Mouse (Mus musculus): ENCODE results near the gene Cdc14b. TPM values are rescaled to one million over a fixed set of nuclear protein-coding genes. Genes with fewer than 3 reads are reported as not detected.

Cdc14b gene
- polyA plus RNA-seq, 1 experiment, result 0.13 TPM

- TF ChIP-seq FLI1 (IDR thresholded peaks at IDR 0.05; ENCODE audit: low read length) (no peak), GATA1 (IDR thresholded peaks at IDR 0.05; ENCODE audit: borderline replicate concordance, low read length) (no peak)
- Histone ChIP-seq H3K4me1 (peaks cover 22% of the 10 kb centered on the region), H3K4me3 (replicated peaks) (peak overlapping the region; percentile 97), H3K9me3 (0 out of 2 replicates have a peak, but pooled peaks cover 2% of the 10 kb centered on the region), H3K36me3 (replicated peaks; ENCODE audit: low read length) (no peaks in the 10 kb centered on the region), H3K27me3 (replicated peaks) (peaks cover 6% of the 10 kb centered on the region)
These were observed 113.0 kb downstream of the Cdc14b start for GRCm38 (mm10) chr13:64161916-64162611.

- TF ChIP-seq GATA1 (IDR thresholded peaks at IDR 0.05; ENCODE audit: borderline replicate concordance, low read length) (no peak), FLI1 (IDR thresholded peaks at IDR 0.05; ENCODE audit: low read length) (no peak)
- Histone ChIP-seq H3K36me3 (replicated peaks; ENCODE audit: low read length) (no peaks in the 10 kb centered on the region), H3K4me3 (replicated peaks) (peak within 1 kb of the TSS; percentile 97), H3K9me3 (0 out of 2 replicates have a peak, but pooled peaks cover 2% of the 10 kb centered on the region), H3K4me1 (peaks cover 22% of the 10 kb centered on the region), H3K27me3 (replicated peaks) (peaks cover 8% of the 10 kb centered on the region)
These were observed 113.6 kb downstream of the Cdc14b start, which contains the start of gene Habp4 for GRCm38 (mm10) chr13:64161548-64161915. Gene Habp4, plus strand, starts transcription at chr13:64161824.

- TF ChIP-seq GATA1 (IDR thresholded peaks at IDR 0.05; ENCODE audit: borderline replicate concordance, low read length) (no peak), FLI1 (IDR thresholded peaks at IDR 0.05; ENCODE audit: low read length) (no peak)
These were observed 118.1 kb downstream of the Cdc14b start for GRCm38 (mm10) chr13:64156966-64157365.

GRCm38 (mm10) chr13:64155171-64155571 is 119.9 kb downstream of the Cdc14b start:
- Histone ChIP-seq H3K36me3 (replicated peaks; ENCODE audit: low read length) (no peaks in the 10 kb centered on the region), H3K4me3 (replicated peaks) (peak overlapping the region; percentile 21), H3K27me3 (replicated peaks) (peaks cover 2% of the 10 kb centered on the region), H3K4me1 (peaks cover 22% of the 10 kb centered on the region), H3K9me3 (no peaks in the 10 kb centered on the region)
- TF ChIP-seq FLI1 (IDR thresholded peaks at IDR 0.05; ENCODE audit: low read length), result no peak

More at GRCm38 (mm10) chr13:64156966-64157365, 118.1 kb downstream of the Cdc14b start:
- Histone ChIP-seq H3K9me3 (no peaks in the 10 kb centered on the region), H3K27me3 (replicated peaks) (peaks cover 2% of the 10 kb centered on the region), H3K4me3 (replicated peaks) (no peak overlapping the region), H3K36me3 (replicated peaks; ENCODE audit: low read length) (no peaks in the 10 kb centered on the region), H3K4me1 (peaks cover 17% of the 10 kb centered on the region)

- H3K27me3 ChIP-seq (replicated peaks), result peaks cover 2% of the 10 kb centered on the region
- H3K36me3 ChIP-seq (replicated peaks; ENCODE audit: low read length), result no peaks in the 10 kb centered on the region
- H3K9me3 ChIP-seq, result no peaks in the 10 kb centered on the region
- no peak for TF ChIP-seq GATA1 (IDR thresholded peaks at IDR 0.05; ENCODE audit: borderline replicate concordance, low read length)
- no peak for TF ChIP-seq FLI1 (IDR thresholded peaks at IDR 0.05; ENCODE audit: low read length)
- H3K4me3 ChIP-seq (replicated peaks), result no peak overlapping the region
- peaks cover 27% of the 10 kb centered on the region for H3K4me1 ChIP-seq
These were observed 120.4 kb downstream of the Cdc14b start for GRCm38 (mm10) chr13:64154651-64155050.

- Histone ChIP-seq H3K36me3 (replicated peaks; ENCODE audit: low read length) (no peaks in the 10 kb centered on the region), H3K27me3 (replicated peaks) (peaks cover 2% of the 10 kb centered on the region), H3K9me3 (no peaks in the 10 kb centered on the region), H3K4me3 (replicated peaks) (peak overlapping the region; percentile 100), H3K4me1 (peaks cover 33% of the 10 kb centered on the region)
- TF ChIP-seq FLI1 (IDR thresholded peaks at IDR 0.05; ENCODE audit: low read length), result no peak
- TF ChIP-seq GATA1 (IDR thresholded peaks at IDR 0.05; ENCODE audit: borderline replicate concordance, low read length), result no peak
These were observed 121.3 kb downstream of the Cdc14b start for GRCm38 (mm10) chr13:64153751-64154267.

GRCm38 (mm10) chr13:64153083-64153682 is 121.9 kb downstream of the Cdc14b start, which contains the start of gene Zfp367:
Gene Zfp367, minus strand, starts transcription at chr13:64153202.
- peak; percentile 63; the same call in 1 of the 2 replicates for TF ChIP-seq FLI1 (IDR thresholded peaks at IDR 0.05; ENCODE audit: low read length)
- TF ChIP-seq GATA1 (IDR thresholded peaks at IDR 0.05; ENCODE audit: borderline replicate concordance, low read length), result no peak
- Histone ChIP-seq H3K36me3 (replicated peaks; ENCODE audit: low read length) (no peaks in the 10 kb centered on the region), H3K4me3 (replicated peaks) (peak within 1 kb of the TSS; percentile 100), H3K9me3 (no peaks in the 10 kb centered on the region), H3K27me3 (replicated peaks) (peaks cover 2% of the 10 kb centered on the region), H3K4me1 (peaks cover 36% of the 10 kb centered on the region)

GRCm38 (mm10) chr13:64152671-64153082 is 122.4 kb downstream of the Cdc14b start:
- no peak for TF ChIP-seq GATA1 (IDR thresholded peaks at IDR 0.05; ENCODE audit: borderline replicate concordance, low read length)
- no peak for TF ChIP-seq FLI1 (IDR thresholded peaks at IDR 0.05; ENCODE audit: low read length)
- H3K9me3 ChIP-seq, result no peaks in the 10 kb centered on the region
- H3K4me1 ChIP-seq, result peaks cover 36% of the 10 kb centered on the region
- no peaks in the 10 kb centered on the region for H3K36me3 ChIP-seq (replicated peaks; ENCODE audit: low read length)
- H3K4me3 ChIP-seq (replicated peaks), result peak overlapping the region; percentile 100
- H3K27me3 ChIP-seq (replicated peaks), result peaks cover 2% of the 10 kb centered on the region

- Histone ChIP-seq H3K36me3 (replicated peaks; ENCODE audit: low read length) (no peaks in the 10 kb centered on the region), H3K9me3 (no peaks in the 10 kb centered on the region), H3K4me3 (replicated peaks) (peak overlapping the region; percentile 100), H3K4me1 (peaks cover 36% of the 10 kb centered on the region), H3K27me3 (replicated peaks) (peaks cover 2% of the 10 kb centered on the region)
- TF ChIP-seq GATA1 (IDR thresholded peaks at IDR 0.05; ENCODE audit: borderline replicate concordance, low read length) (no peak), FLI1 (IDR thresholded peaks at IDR 0.05; ENCODE audit: low read length) (no peak)
These were observed 122.8 kb downstream of the Cdc14b start for GRCm38 (mm10) chr13:64152241-64152669.

- Histone ChIP-seq H3K27me3 (replicated peaks) (no peaks in the 10 kb centered on the region), H3K36me3 (replicated peaks; ENCODE audit: low read length) (peaks cover 9% of the 10 kb centered on the region), H3K4me1 (peaks cover 35% of the 10 kb centered on the region), H3K9me3 (no peaks in the 10 kb centered on the region), H3K4me3 (replicated peaks) (peak overlapping the region; percentile 73)
- no peak for TF ChIP-seq FLI1 (IDR thresholded peaks at IDR 0.05; ENCODE audit: low read length)
- no peak for TF ChIP-seq GATA1 (IDR thresholded peaks at IDR 0.05; ENCODE audit: borderline replicate concordance, low read length)
These were observed 125.0 kb downstream of the Cdc14b start for GRCm38 (mm10) chr13:64150121-64150520.

Other genes with a start within 250 kb of the Cdc14b start
- gene Hsd17b3, start 186.1 kb downstream of the Cdc14b start, polyA plus RNA-seq (2012; ENCODE audit: insufficient read depth, low replicate concordance), result not detected in 2 replicates
- 12.2 TPM in 1 of 2 replicates, not detected in the other for gene Slc35d2, start 145.9 kb downstream of the Cdc14b start, polyA plus RNA-seq (2012; ENCODE audit: insufficient read depth, low replicate concordance)
- gene Zfp367, start 122.1 kb downstream of the Cdc14b start, polyA plus RNA-seq (2012; ENCODE audit: insufficient read depth, low replicate concordance), result 2.1 TPM in 1 of 2 replicates, not detected in the other
- 0.87 and 24.9 TPM in 2 replicates for gene Habp4, start 113.5 kb downstream of the Cdc14b start, polyA plus RNA-seq (2012; ENCODE audit: insufficient read depth, low replicate concordance)
- gene Aaed1, start 37.4 kb upstream of the Cdc14b start, polyA plus RNA-seq (2012; ENCODE audit: insufficient read depth, low replicate concordance), result 0.85 and 1.3 TPM in 2 replicates
- gene Ctsl, start 95.6 kb upstream of the Cdc14b start, polyA plus RNA-seq (2012; ENCODE audit: insufficient read depth, low replicate concordance), result 15.0 TPM in 1 of 2 replicates, not detected in the other
- gene Cdk20, start 157.0 kb upstream of the Cdc14b start, polyA plus RNA-seq (2012; ENCODE audit: insufficient read depth, low replicate concordance), result 3.2 and 9.6 TPM in 2 replicates
- gene Fam240b, start 222.5 kb upstream of the Cdc14b start, polyA plus RNA-seq (2012; ENCODE audit: insufficient read depth, low replicate concordance), result not detected in 2 replicates